Mouse (Mus musculus) limb, embryonic 13.5 days (tissue): ENCODE data around the gene Ap3b2. TPM values are rescaled to one million over a fixed set of nuclear protein-coding genes. Genes with fewer than 3 reads are reported as not detected.
A peak's percentile ranks its signal among the peaks of the same experiment; 100 is the strongest.

ENCODE experiments used
- ATAC-seq: fragments of 200-750 bp; cut with Nextera tagmentation; 2 replicates; pipeline ENCODE4 v1.8.0; 2017; ENCODE audit warnings: low read depth, moderate number of reproducible peaks, moderate TSS enrichment; ENCODE audit not compliant: low FRiP score
- H3K27ac ChIP-seq: fragments of 300-500 bp; sonication (generic); 2 replicates; pipeline ENCODE4 v1.5.1; 2015; ENCODE audit warnings: inconsistent platforms, mild to moderate bottlenecking, moderate library complexity
- H3K27me3 ChIP-seq: fragments of 300-500 bp; sonication (generic); 2 replicates; pipeline ENCODE4 v1.6.1; 2015; ENCODE audit warnings: mild to moderate bottlenecking, inconsistent platforms
- H3K36me3 ChIP-seq: fragments of 300-500 bp; sonication (generic); 2 replicates; pipeline ENCODE4 v1.6.1; 2015; ENCODE audit warnings: inconsistent platforms, mild to moderate bottlenecking, moderate library complexity
- H3K4me1 ChIP-seq: fragments of 300-500 bp; sonication (generic); 2 replicates; pipeline ENCODE4 v1.6.1; 2015; ENCODE audit warnings: inconsistent platforms
- H3K4me2 ChIP-seq: fragments of 300-500 bp; sonication (generic); replicated peaks from 2 replicates; pipeline ENCODE4 v1.6.1; 2015; ENCODE audit warnings: inconsistent platforms, mild to moderate bottlenecking, moderate library complexity
- H3K4me3 ChIP-seq: fragments of 300-500 bp; sonication (generic); 2 replicates; pipeline ENCODE4 v1.5.1; 2015; ENCODE audit warnings: moderate library complexity, mild to moderate bottlenecking, inconsistent platforms
- H3K9ac ChIP-seq: fragments of 300-500 bp; sonication (generic); 2 replicates; pipeline ENCODE4 v1.6.1; 2015; ENCODE audit warnings: mild to moderate bottlenecking, inconsistent platforms
- H3K9me3 ChIP-seq: fragments of 300-500 bp; sonication (generic); 2 replicates; pipeline ENCODE4 v1.6.1; 2016; ENCODE audit warnings: inconsistent platforms
- WGBS: fragments of 180-500 bp; shearing (Covaris S2); methylation state at CpG from one replicate; pipeline ENCODE4 v1.1.7; 2015; 5-methylcytosine and 5-hydroxymethylcytosine counted together
- polyA plus RNA-seq: library from polyadenylated mRNA; unstranded; fragments of >200 nt; fragmentation: Nextera tagmentation; extraction: Ambion mirVana; gene quantifications from 2 replicates; pipeline ENCODE4 v1.2.1, GENCODE M21; 2015

Gene Ap3b2
- polyA plus RNA-seq, result 0.11 and 0.52 TPM in 2 replicates

GRCm38 (mm10) chr7:81493331-81494021 lies at the start of gene Ap3b2:
Ap3b2 (minus strand) TSS chr7:81493925.
- H3K36me3 ChIP-seq, result no peaks in the 10 kb centered on the region
- peak within 1 kb of the TSS; percentile 53 for H3K4me3 ChIP-seq
- H3K9me3 ChIP-seq, result no peaks in the 10 kb centered on the region
- H3K9ac ChIP-seq, result no peak within 1 kb of the TSS
- H3K4me2 ChIP-seq, result peak within 1 kb of the TSS; percentile 87
- H3K27ac ChIP-seq, result no peak within 1 kb of the TSS
- no peaks in the 10 kb centered on the region for H3K4me1 ChIP-seq
- peaks cover 65% of the 10 kb centered on the region for H3K27me3 ChIP-seq
- WGBS, result under 1% methylated on average over 57 of the region's 57 CpGs
- ATAC-seq, result peak; percentile 83; the same call in 1 of the 2 replicates

GRCm38 (mm10) chr7:81542934-81543333 lies 49.2 kb upstream of the Ap3b2 start:
- H3K27me3 ChIP-seq, result no peaks in the 10 kb centered on the region
- H3K9me3 ChIP-seq, result no peaks in the 10 kb centered on the region
- no peak overlapping the region for H3K4me2 ChIP-seq
- H3K27ac ChIP-seq, result no peak overlapping the region
- 88% methylated on average over 8 of the region's 8 CpGs for WGBS
- H3K4me1 ChIP-seq, result no peaks in the 10 kb centered on the region
- no peak overlapping the region for H3K4me3 ChIP-seq
- no peak overlapping the region for H3K9ac ChIP-seq
- ATAC-seq, result no peak
- no peaks in the 10 kb centered on the region for H3K36me3 ChIP-seq

GRCm38 (mm10) chr7:81541924-81542524 lies 48.3 kb upstream of the Ap3b2 start:
- Histone ChIP-seq H3K9ac (no peak overlapping the region), H3K36me3 (no peaks in the 10 kb centered on the region), H3K4me1 (no peaks in the 10 kb centered on the region), H3K4me3 (no peak overlapping the region), H3K27ac (no peak overlapping the region), H3K9me3 (no peaks in the 10 kb centered on the region), H3K27me3 (no peaks in the 10 kb centered on the region), H3K4me2 (no peak overlapping the region)
- no peak for ATAC-seq
- 82% methylated on average over 7 of the region's 7 CpGs for WGBS

GRCm38 (mm10) chr7:81540999-81541398 lies 47.3 kb upstream of the Ap3b2 start:
- no peak overlapping the region for H3K9ac ChIP-seq
- H3K36me3 ChIP-seq, result no peaks in the 10 kb centered on the region
- no peak overlapping the region for H3K4me3 ChIP-seq
- no peak overlapping the region for H3K27ac ChIP-seq
- 55% methylated on average over 1 of the region's 1 CpGs for WGBS
- no peak overlapping the region for H3K4me2 ChIP-seq
- no peaks in the 10 kb centered on the region for H3K4me1 ChIP-seq
- H3K9me3 ChIP-seq, result no peaks in the 10 kb centered on the region
- ATAC-seq, result no peak
- no peaks in the 10 kb centered on the region for H3K27me3 ChIP-seq

GRCm38 (mm10) chr7:81539565-81539964 lies 45.8 kb upstream of the Ap3b2 start:
- Histone ChIP-seq H3K4me3 (no peak overlapping the region), H3K27me3 (no peaks in the 10 kb centered on the region), H3K27ac (no peak overlapping the region), H3K4me1 (no peaks in the 10 kb centered on the region), H3K9me3 (no peaks in the 10 kb centered on the region), H3K9ac (no peak overlapping the region), H3K4me2 (no peak overlapping the region), H3K36me3 (peaks cover 13% of the 10 kb centered on the region)
- no peak for ATAC-seq
- WGBS, result 20% methylated on average over 2 of the region's 2 CpGs

GRCm38 (mm10) chr7:81538070-81538675 lies 44.4 kb upstream of the Ap3b2 start:
- no peak overlapping the region for H3K4me2 ChIP-seq
- H3K36me3 ChIP-seq, result peaks cover 27% of the 10 kb centered on the region
- peaks cover 12% of the 10 kb centered on the region; the same call in 1 of the 2 replicates for H3K9me3 ChIP-seq
- no peak for ATAC-seq
- no peak overlapping the region for H3K27ac ChIP-seq
- no peak overlapping the region for H3K4me3 ChIP-seq
- no peaks in the 10 kb centered on the region for H3K4me1 ChIP-seq
- no peaks in the 10 kb centered on the region for H3K27me3 ChIP-seq
- WGBS, result 83% methylated on average over 2 of the region's 2 CpGs
- H3K9ac ChIP-seq, result no peak overlapping the region

GRCm38 (mm10) chr7:81536478-81536877 lies 42.8 kb upstream of the Ap3b2 start:
- H3K27ac ChIP-seq, result no peak overlapping the region
- H3K4me3 ChIP-seq, result no peak overlapping the region
- no peak overlapping the region for H3K4me2 ChIP-seq
- no peaks in the 10 kb centered on the region for H3K27me3 ChIP-seq
- no peak for ATAC-seq
- H3K36me3 ChIP-seq, result peaks cover 44% of the 10 kb centered on the region
- WGBS, result 89% methylated on average over 4 of the region's 4 CpGs
- H3K4me1 ChIP-seq, result no peaks in the 10 kb centered on the region
- H3K9ac ChIP-seq, result no peak overlapping the region
- peaks cover 12% of the 10 kb centered on the region for H3K9me3 ChIP-seq

GRCm38 (mm10) chr7:81531462-81531861 lies 37.7 kb upstream of the Ap3b2 start:
- no peaks in the 10 kb centered on the region for H3K27me3 ChIP-seq
- H3K27ac ChIP-seq, result no peak overlapping the region
- H3K4me3 ChIP-seq, result no peak overlapping the region
- no peak overlapping the region for H3K9ac ChIP-seq
- no peak for ATAC-seq
- peaks cover under 1% of the 10 kb centered on the region; the same call in 1 of the 2 replicates for H3K4me1 ChIP-seq
- WGBS, result 89% methylated on average over 1 of the region's 1 CpGs
- H3K9me3 ChIP-seq, result peaks cover 12% of the 10 kb centered on the region
- H3K4me2 ChIP-seq, result no peak overlapping the region
- peaks cover 89% of the 10 kb centered on the region for H3K36me3 ChIP-seq

GRCm38 (mm10) chr7:81528918-81529317 lies 35.2 kb upstream of the Ap3b2 start:
- Histone ChIP-seq H3K27ac (no peak overlapping the region), H3K9ac (no peak overlapping the region), H3K36me3 (peaks cover 85% of the 10 kb centered on the region), H3K4me1 (peaks cover 15% of the 10 kb centered on the region), H3K4me2 (no peak overlapping the region), H3K27me3 (no peaks in the 10 kb centered on the region), H3K9me3 (peaks cover 7% of the 10 kb centered on the region), H3K4me3 (no peak overlapping the region)
- no peak for ATAC-seq
- 92% methylated on average over 8 of the region's 8 CpGs for WGBS

- WGBS, result 11% methylated on average over 13 of the region's 13 CpGs
- peak; percentile 9; the same call in 1 of the 2 replicates for ATAC-seq
- H3K4me3 ChIP-seq, result peak overlapping the region; percentile 70
These were observed 29.9 kb upstream of the Ap3b2 start for GRCm38 (mm10) chr7:81523663-81524017.

GRCm38 (mm10) chr7:81523008-81523662 lies 29.4 kb upstream of the Ap3b2 start:
- Histone ChIP-seq H3K27ac (peak overlapping the region; percentile 95), H3K4me2 (peak overlapping the region; percentile 85), H3K4me1 (peaks cover 15% of the 10 kb centered on the region), H3K9ac (peak overlapping the region; percentile 81), H3K4me3 (peak overlapping the region; percentile 70), H3K36me3 (peaks cover 30% of the 10 kb centered on the region), H3K27me3 (no peaks in the 10 kb centered on the region), H3K9me3 (no peaks in the 10 kb centered on the region)
- peak; percentile 98 for ATAC-seq
- WGBS, result under 1% methylated on average over 31 of the region's 31 CpGs

More at GRCm38 (mm10) chr7:81523663-81524017, 29.9 kb upstream of the Ap3b2 start:
- peak overlapping the region; percentile 85 for H3K4me2 ChIP-seq
- peak overlapping the region; percentile 81 for H3K9ac ChIP-seq
- H3K27me3 ChIP-seq, result no peaks in the 10 kb centered on the region
- H3K27ac ChIP-seq, result peak overlapping the region; percentile 95
- H3K4me1 ChIP-seq, result peaks cover 15% of the 10 kb centered on the region
- H3K9me3 ChIP-seq, result no peaks in the 10 kb centered on the region
- peaks cover 34% of the 10 kb centered on the region for H3K36me3 ChIP-seq
